Mouse (Mus musculus) liver, embryonic 16.5 days (tissue): Measurements from ENCODE around the gene Sox5. TPM values are rescaled to one million over a fixed set of nuclear protein-coding genes. Genes with fewer than 3 reads are reported as not detected.

Experiments
- ATAC-seq: fragments of 200-750 bp; cut with Nextera tagmentation; 2 replicates; pipeline ENCODE4 v1.8.0; 2017; ENCODE audit warnings: low read depth, mild to moderate bottlenecking, moderate number of reproducible peaks, moderate library complexity
- H3K27ac ChIP-seq: fragments of 300-500 bp; sonication (generic); 2 replicates; pipeline ENCODE4 v1.5.1; 2014; ENCODE audit warnings: mild to moderate bottlenecking, low read length
- H3K27me3 ChIP-seq: fragments of 300-500 bp; sonication (generic); 2 replicates; pipeline ENCODE4 v1.6.1; 2014; ENCODE audit warnings: low read depth, low read length, mixed read lengths; ENCODE audit not compliant: control insufficient read depth, insufficient read depth
- H3K36me3 ChIP-seq: fragments of 300-500 bp; sonication (generic); 2 replicates; pipeline ENCODE4 v1.6.1; 2014; ENCODE audit warnings: mild to moderate bottlenecking; ENCODE audit not compliant: control insufficient read depth, insufficient read depth
- H3K4me1 ChIP-seq: fragments of 300-500 bp; sonication (generic); 2 replicates; pipeline ENCODE4 v1.6.1; 2014; ENCODE audit warnings: low read depth, low read length, mixed read lengths; ENCODE audit not compliant: control insufficient read depth
- H3K4me2 ChIP-seq: fragments of 300-500 bp; sonication (generic); 2 replicates; pipeline ENCODE4 v1.6.1; 2014; ENCODE audit warnings: low read depth, low read length, mixed read lengths
- H3K4me3 ChIP-seq: fragments of 300-500 bp; sonication (generic); 2 replicates; pipeline ENCODE4 v1.5.1; 2014; ENCODE audit warnings: low read depth, mild to moderate bottlenecking, low read length
- H3K9ac ChIP-seq: fragments of 300-500 bp; sonication (generic); 2 replicates; pipeline ENCODE4 v1.6.1; 2014; ENCODE audit warnings: low read depth, low read length
- H3K9me3 ChIP-seq: fragments of 300-500 bp; sonication (generic); replicated peaks from 2 replicates; pipeline ENCODE4 v1.6.1; 2016; ENCODE audit warnings: low read length; ENCODE audit not compliant: control insufficient read depth
- WGBS: fragments of 180-500 bp; shearing (Covaris S2); extraction: QIAGEN DNeasy Blood & Tissue Kit; methylation state at CpG from one replicate; pipeline ENCODE4 v1.1.7; 2014; ENCODE audit not compliant: insufficient replicate concordance; 5-methylcytosine and 5-hydroxymethylcytosine counted together
- polyA plus RNA-seq: library from polyadenylated mRNA; unstranded; fragments of >200 nt; fragmentation: Nextera tagmentation; extraction: Ambion mirVana; gene quantifications from 2 replicates; pipeline ENCODE4 v1.2.1, GENCODE M21; 2015

Gene Sox5
- polyA plus RNA-seq, 1 experiment from 2014 or later = 7.5 TPM

GRCm38 (mm10) chr6:144691298-144692041 lies 90.3 kb downstream of the Sox5 start:
- Histone ChIP-seq H3K27me3 (no peaks in the 10 kb centered on the region), H3K9ac (no peak overlapping the region)
- 54% methylated on average over 7 of the region's 7 CpGs for WGBS

DNA sequence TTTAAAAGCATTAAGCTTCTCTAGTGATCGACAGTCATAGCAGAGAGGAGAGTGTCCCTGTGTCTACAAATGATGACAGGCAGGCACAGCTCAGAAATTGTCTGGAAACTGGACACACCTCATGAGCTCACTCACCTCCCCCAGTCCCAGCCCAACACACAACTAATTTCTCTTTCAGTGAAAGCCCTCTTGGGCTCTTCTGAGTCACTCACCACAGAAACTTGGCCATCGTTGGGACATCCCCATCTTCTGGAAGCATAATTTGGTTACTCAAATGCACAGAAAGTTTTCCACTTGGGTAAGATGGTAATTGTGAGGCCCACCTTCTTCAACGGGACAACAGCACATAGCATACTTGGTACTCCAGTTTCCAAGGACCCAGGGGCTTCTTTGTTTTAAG lies 92.7 kb downstream of the Sox5 start:
- H3K9me3 ChIP-seq = no peaks in the 10 kb centered on the region
- no peak overlapping the region for H3K4me3 ChIP-seq
- H3K9ac ChIP-seq = no peak overlapping the region
- H3K27me3 ChIP-seq = no peaks in the 10 kb centered on the region
- no peaks in the 10 kb centered on the region for H3K4me1 ChIP-seq
- H3K4me2 ChIP-seq = no peak overlapping the region
- H3K27ac ChIP-seq = no peak overlapping the region
- WGBS = 62% methylated on average over 3 of the region's 3 CpGs
- no peaks in the 10 kb centered on the region for H3K36me3 ChIP-seq
- ATAC-seq = no peak

More at GRCm38 (mm10) chr6:144691298-144692041, 90.3 kb downstream of the Sox5 start:
- no peak overlapping the region for H3K27ac ChIP-seq
- no peak overlapping the region for H3K4me2 ChIP-seq
- H3K4me3 ChIP-seq = no peak overlapping the region
- no peaks in the 10 kb centered on the region for H3K36me3 ChIP-seq
- no peak for ATAC-seq
- H3K4me1 ChIP-seq = no peaks in the 10 kb centered on the region
- no peaks in the 10 kb centered on the region for H3K9me3 ChIP-seq

- Histone ChIP-seq H3K4me2 (no peak overlapping the region), H3K9ac (no peak overlapping the region), H3K4me1 (no peaks in the 10 kb centered on the region), H3K36me3 (no peaks in the 10 kb centered on the region), H3K9me3 (no peaks in the 10 kb centered on the region), H3K4me3 (no peak overlapping the region), H3K27me3 (no peaks in the 10 kb centered on the region), H3K27ac (no peak overlapping the region)
- WGBS = 26% methylated on average over 8 of the region's 8 CpGs
- ATAC-seq = no peak
Measured at GRCm38 (mm10) chr6:144687681-144688080, 94.1 kb downstream of the Sox5 start.

DNA sequence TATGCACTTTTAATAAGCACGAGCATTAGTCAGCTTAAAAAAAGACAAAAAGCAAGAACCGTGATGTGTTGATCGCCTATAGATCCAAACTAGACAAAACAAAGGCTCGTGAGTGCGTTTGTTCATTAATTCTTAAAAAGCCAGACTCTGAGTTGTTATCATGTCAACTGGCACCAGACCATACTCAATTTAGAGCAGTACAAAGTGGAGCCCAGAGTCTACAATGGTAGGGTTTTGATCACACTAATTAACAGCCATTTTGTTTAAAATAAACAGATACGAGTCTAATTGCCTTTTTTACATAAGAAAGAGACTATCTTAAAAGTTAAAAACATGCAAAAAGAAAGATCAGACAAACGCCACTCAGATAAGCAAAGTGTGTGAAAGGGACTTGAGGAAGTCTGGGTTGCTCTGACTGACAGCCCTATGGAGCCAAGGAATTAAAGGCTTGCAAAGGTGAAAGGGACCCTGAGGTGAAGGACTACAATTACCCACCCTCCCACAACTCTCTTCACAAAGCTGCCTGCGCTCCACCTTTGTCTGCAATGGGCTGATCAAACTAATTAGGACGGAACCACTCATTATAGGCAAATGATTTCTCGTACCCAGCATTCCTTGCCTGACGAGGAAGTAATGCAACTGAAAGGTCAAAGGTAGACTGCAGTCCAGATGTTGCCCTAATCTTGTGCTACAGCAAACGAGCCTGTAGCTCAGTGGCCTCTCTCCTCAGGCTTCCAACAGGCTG lies 100.6 kb downstream of the Sox5 start:
- WGBS = 58% methylated on average over 12 of the region's 12 CpGs
- H3K4me1 ChIP-seq = no peaks in the 10 kb centered on the region
- H3K27me3 ChIP-seq = no peaks in the 10 kb centered on the region
- H3K4me3 ChIP-seq = no peak overlapping the region
- H3K27ac ChIP-seq = no peak overlapping the region
- H3K9ac ChIP-seq = no peak overlapping the region
- no peak for ATAC-seq
- H3K4me2 ChIP-seq = no peak overlapping the region
- H3K36me3 ChIP-seq = no peaks in the 10 kb centered on the region
- no peaks in the 10 kb centered on the region for H3K9me3 ChIP-seq

- H3K36me3 ChIP-seq = no peaks in the 10 kb centered on the region
- H3K27ac ChIP-seq = no peak overlapping the region
- no peaks in the 10 kb centered on the region for H3K4me1 ChIP-seq
- 0 out of 2 replicates have a peak, but pooled peaks have one; percentile 11 for ATAC-seq
- no peak overlapping the region for H3K4me2 ChIP-seq
- no peak overlapping the region for H3K4me3 ChIP-seq
- H3K9ac ChIP-seq = no peak overlapping the region
- H3K9me3 ChIP-seq = no peaks in the 10 kb centered on the region
- WGBS = 21% methylated on average over 9 of the region's 9 CpGs
- no peaks in the 10 kb centered on the region for H3K27me3 ChIP-seq
Measured at GRCm38 (mm10) chr6:144677491-144678133, 104.2 kb downstream of the Sox5 start.

GRCm38 (mm10) chr6:144675111-144675510 lies 106.7 kb downstream of the Sox5 start:
- no peak overlapping the region for H3K4me3 ChIP-seq
- H3K9me3 ChIP-seq = no peaks in the 10 kb centered on the region
- no peaks in the 10 kb centered on the region for H3K36me3 ChIP-seq
- no peak for ATAC-seq
- no peak overlapping the region for H3K4me2 ChIP-seq
- WGBS = 71% methylated on average over 6 of the region's 6 CpGs
- H3K9ac ChIP-seq = no peak overlapping the region
- H3K27ac ChIP-seq = no peak overlapping the region
- H3K4me1 ChIP-seq = no peaks in the 10 kb centered on the region
- no peaks in the 10 kb centered on the region for H3K27me3 ChIP-seq

DNA sequence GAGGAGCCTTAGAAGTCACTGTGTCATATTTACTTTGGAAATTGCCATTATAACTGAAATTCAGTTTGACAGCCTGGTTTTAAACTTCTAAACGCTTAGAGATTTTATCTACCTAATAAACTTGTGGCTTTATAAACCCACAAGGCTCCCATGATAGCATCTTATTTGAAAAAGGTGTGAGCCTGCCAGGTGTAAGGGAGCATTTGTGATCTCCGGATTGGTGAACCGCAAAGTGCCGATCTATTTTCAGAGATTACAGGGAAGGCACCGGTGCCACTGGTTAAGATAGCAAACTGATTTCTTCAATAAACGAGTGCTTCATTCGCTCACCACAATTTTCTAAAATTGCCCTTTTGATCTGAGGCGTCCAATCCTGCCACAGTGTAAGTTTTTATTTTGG lies 107.9 kb downstream of the Sox5 start:
- Histone ChIP-seq H3K4me2 (no peak overlapping the region), H3K27me3 (no peaks in the 10 kb centered on the region), H3K27ac (no peak overlapping the region), H3K9me3 (no peaks in the 10 kb centered on the region), H3K4me3 (no peak overlapping the region), H3K36me3 (no peaks in the 10 kb centered on the region), H3K9ac (no peak overlapping the region), H3K4me1 (no peaks in the 10 kb centered on the region)
- ATAC-seq = no peak
- WGBS = 55% methylated on average over 8 of the region's 8 CpGs

- WGBS = 16% methylated on average over 3 of the region's 3 CpGs
- Histone ChIP-seq H3K4me3 (no peak overlapping the region), H3K27ac (no peak overlapping the region), H3K9me3 (no peaks in the 10 kb centered on the region), H3K4me1 (no peaks in the 10 kb centered on the region), H3K36me3 (no peaks in the 10 kb centered on the region), H3K9ac (no peak overlapping the region), H3K27me3 (no peaks in the 10 kb centered on the region), H3K4me2 (no peak overlapping the region)
- ATAC-seq = no peak
Measured at GRCm38 (mm10) chr6:144670433-144671167, 111.2 kb downstream of the Sox5 start.
